Mouse (Mus musculus) ES-Bruce4 (cell line): ENCODE data around the gene Ralgps1. TPM values are rescaled to one million over a fixed set of nuclear protein-coding genes. Genes with fewer than 3 reads are reported as not detected.

Experiments used
- H3K27ac ChIP-seq: 2 replicates; pipeline ENCODE4 v1.5.1; 2012; ENCODE audit warnings: low read length, inconsistent platforms; ENCODE audit not compliant: insufficient read depth
- H3K27me3 ChIP-seq: 2 replicates; pipeline ENCODE4 v1.6.1; 2012; ENCODE audit warnings: mild to moderate bottlenecking, low read length, inconsistent platforms; ENCODE audit not compliant: control insufficient read depth, poor library complexity, insufficient read depth, severe bottlenecking
- H3K36me3 ChIP-seq: 2 replicates; pipeline ENCODE4 v1.6.1; 2012; ENCODE audit warnings: inconsistent platforms, mild to moderate bottlenecking, low read length, moderate library complexity; ENCODE audit not compliant: control insufficient read depth, poor library complexity, insufficient read depth, severe bottlenecking
- H3K4me1 ChIP-seq: one replicate; pipeline ENCODE4 v1.8.1; 2011; ENCODE audit warnings: low read length; ENCODE audit not compliant: control insufficient read depth, insufficient read depth
- H3K4me3 ChIP-seq: 2 replicates; pipeline ENCODE4 v1.5.1; 2011; ENCODE audit warnings: low read depth, mild to moderate bottlenecking, low read length
- H3K9ac ChIP-seq: 2 replicates; pipeline ENCODE4 v1.6.1; 2012; ENCODE audit warnings: low read depth, mild to moderate bottlenecking, inconsistent platforms; ENCODE audit not compliant: poor library complexity, severe bottlenecking
- H3K9me3 ChIP-seq: replicated peaks from 2 replicates; pipeline ENCODE4 v1.6.1; 2012; ENCODE audit warnings: mild to moderate bottlenecking, low read length, inconsistent platforms; ENCODE audit not compliant: control insufficient read depth, poor library complexity, insufficient read depth, severe bottlenecking
- CTCF ChIP-seq: IDR thresholded peaks from one replicate; pipeline ENCODE4 v1.8.1; 2011; ENCODE audit warnings: low read depth, low read length
- EP300 ChIP-seq: IDR thresholded peaks from 2 replicates; pipeline ENCODE4 v1.6.1; 2011; ENCODE audit warnings: low read depth, low read length; ENCODE audit not compliant: insufficient read depth
- POLR2A ChIP-seq: IDR thresholded peaks from one replicate; pipeline ENCODE4 v1.8.1; 2011; ENCODE audit warnings: low read length; ENCODE audit not compliant: insufficient read depth
- polyA plus RNA-seq: library from polyadenylated mRNA; stranded (reverse); fragments of >200 nt; gene quantifications from 2 replicates; pipeline ENCODE4 v1.2.4, GENCODE M21; 2011; ENCODE audit warnings: low read depth; ENCODE audit not compliant: missing spikeins, insufficient read depth, insufficient read length

Gene Ralgps1
- polyA plus RNA-seq, 1 experiment, result 17.0 TPM

DNA sequence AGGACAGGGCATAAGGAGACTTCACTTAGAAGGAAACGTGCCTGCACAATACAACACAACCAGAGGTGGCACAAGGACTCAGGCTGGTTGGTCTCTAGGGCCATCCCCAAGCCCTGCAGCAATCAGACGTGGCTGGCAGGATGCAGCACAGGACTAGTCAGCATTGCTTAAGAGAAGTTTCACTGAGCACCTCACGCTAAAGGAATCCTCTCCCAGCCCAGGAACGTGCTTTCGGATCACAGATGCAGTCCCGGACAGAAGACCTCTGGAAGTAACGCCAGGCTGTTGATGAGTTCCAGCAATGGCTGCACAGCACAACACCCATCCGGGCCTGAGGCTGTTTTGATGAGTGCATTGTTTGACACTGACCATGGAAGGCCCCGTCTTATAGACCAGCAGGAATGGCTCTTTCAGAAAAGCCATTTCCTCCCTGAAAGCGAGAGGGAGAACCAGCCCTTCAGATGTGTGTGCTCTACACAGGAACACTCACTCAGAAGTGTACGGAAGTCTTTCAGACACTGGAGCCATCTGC lies 67.8 kb downstream of the Ralgps1 start:
- Histone ChIP-seq H3K27ac (no peak overlapping the region), H3K4me1 (no peaks in the 10 kb centered on the region), H3K36me3 (no peaks in the 10 kb centered on the region), H3K9ac (no peak overlapping the region), H3K9me3 (no peaks in the 10 kb centered on the region), H3K4me3 (no peak overlapping the region), H3K27me3 (no peaks in the 10 kb centered on the region)
- TF ChIP-seq POLR2A (no peak), EP300 (no peak), CTCF (no peak)

DNA sequence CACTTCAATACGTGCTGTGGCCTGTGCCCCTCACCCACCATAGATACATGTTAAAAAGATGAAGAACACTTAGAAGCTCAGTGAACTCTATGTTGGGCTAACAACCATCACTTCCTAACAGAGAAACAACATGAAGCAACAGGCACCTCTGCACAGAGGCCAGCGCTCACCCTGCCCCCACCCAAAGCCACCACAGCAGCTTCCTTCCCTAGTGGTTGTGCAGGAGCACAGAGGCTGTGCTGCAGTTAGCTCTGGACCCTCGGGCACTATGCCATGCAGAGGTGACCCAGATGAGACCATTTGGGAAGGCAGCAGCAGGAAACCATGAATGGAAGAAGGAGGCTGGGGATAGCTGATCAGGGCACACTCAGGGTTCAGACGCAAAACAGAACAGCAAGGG lies 68.5 kb downstream of the Ralgps1 start:
- no peak overlapping the region for H3K4me3 ChIP-seq
- no peaks in the 10 kb centered on the region for H3K27me3 ChIP-seq
- H3K4me1 ChIP-seq, result no peaks in the 10 kb centered on the region
- no peak overlapping the region for H3K27ac ChIP-seq
- TF ChIP-seq POLR2A (no peak), CTCF (no peak), EP300 (no peak)
- no peaks in the 10 kb centered on the region for H3K36me3 ChIP-seq
- H3K9ac ChIP-seq, result no peak overlapping the region
- no peaks in the 10 kb centered on the region for H3K9me3 ChIP-seq

DNA sequence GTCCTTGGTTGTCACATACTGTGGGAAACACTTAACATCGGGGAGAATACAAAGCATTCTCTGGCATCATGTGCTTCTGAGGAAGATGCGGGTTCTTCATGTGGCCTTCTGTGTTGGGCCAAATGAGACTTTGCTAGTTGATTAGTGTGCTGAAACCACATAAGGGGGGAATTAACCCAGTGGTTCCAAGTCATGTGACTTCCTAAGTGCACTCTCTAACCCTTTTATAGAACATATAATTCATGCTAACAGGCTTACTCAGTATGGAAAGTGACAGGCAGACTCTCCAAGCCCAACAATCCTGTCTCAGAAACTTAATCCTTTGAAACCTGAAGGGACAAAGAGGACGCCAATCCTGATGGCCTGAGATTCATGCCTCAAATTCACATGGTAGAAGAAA lies 68.9 kb downstream of the Ralgps1 start:
- Histone ChIP-seq H3K36me3 (no peaks in the 10 kb centered on the region), H3K9ac (no peak overlapping the region), H3K9me3 (no peaks in the 10 kb centered on the region), H3K27ac (no peak overlapping the region), H3K4me1 (no peaks in the 10 kb centered on the region), H3K4me3 (no peak overlapping the region), H3K27me3 (no peaks in the 10 kb centered on the region)
- no peak for TF ChIP-seq EP300
- no peak for TF ChIP-seq CTCF

DNA sequence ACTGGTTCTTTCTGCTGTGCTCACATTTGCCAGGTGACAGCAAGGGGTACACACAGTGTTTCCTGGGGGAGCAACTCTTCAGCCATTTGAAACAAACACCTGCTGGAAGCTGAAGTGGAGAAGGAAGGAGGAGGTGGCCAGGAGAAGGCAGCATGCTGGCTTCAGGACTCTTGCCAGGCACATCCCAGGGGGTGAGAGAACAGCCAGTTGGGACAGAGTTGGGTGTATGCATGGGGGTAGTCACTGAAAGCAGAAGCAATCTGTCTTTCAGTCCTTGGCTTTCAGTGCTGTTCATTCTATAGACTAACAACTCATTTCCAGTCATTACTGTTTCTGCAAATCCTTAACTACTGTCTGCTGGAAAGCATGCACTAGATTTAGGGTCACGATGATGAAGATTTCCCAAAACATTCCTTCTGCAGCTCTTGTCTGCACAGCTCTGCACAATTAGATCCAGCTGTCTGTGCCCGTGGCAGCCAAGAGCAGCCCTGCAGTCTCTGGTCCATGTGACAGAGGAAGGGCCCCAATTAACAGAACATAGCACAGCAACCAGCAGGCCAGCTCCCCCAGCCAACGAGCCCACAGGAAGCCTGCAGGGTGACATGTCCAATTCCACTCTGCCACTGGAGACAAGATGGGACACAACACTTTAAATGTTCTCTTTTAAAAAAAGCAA lies 70.8 kb downstream of the Ralgps1 start:
- Histone ChIP-seq H3K27me3 (no peaks in the 10 kb centered on the region), H3K9me3 (no peaks in the 10 kb centered on the region), H3K36me3 (no peaks in the 10 kb centered on the region), H3K27ac (no peak overlapping the region), H3K9ac (no peak overlapping the region), H3K4me1 (no peaks in the 10 kb centered on the region), H3K4me3 (no peak overlapping the region)
- TF ChIP-seq EP300 (no peak), CTCF (no peak), POLR2A (no peak)

DNA sequence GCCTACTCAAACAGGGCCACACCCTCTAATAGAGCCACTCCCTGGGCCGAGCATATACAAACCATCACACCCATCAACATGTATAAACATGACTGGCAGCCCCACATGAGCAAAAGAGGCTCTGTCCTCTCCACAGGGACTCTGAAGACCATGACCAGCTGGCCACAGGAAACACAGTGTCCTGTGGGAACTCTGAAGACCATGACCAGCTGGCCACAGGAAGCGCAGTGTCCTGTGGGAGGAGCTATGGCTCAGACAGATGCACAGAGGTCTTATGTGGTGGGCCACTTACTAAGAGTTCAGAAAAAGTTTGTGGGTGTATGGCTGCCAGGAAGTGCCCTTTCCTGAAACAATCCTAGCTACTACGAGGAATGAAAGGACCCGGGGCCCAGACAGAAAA lies 72.4 kb downstream of the Ralgps1 start:
- Histone ChIP-seq H3K4me3 (no peak overlapping the region), H3K27me3 (no peaks in the 10 kb centered on the region), H3K27ac (no peak overlapping the region), H3K4me1 (no peaks in the 10 kb centered on the region), H3K9ac (no peak overlapping the region), H3K36me3 (no peaks in the 10 kb centered on the region), H3K9me3 (no peaks in the 10 kb centered on the region)
- no peak for TF ChIP-seq POLR2A
- no peak for TF ChIP-seq EP300
- no peak for TF ChIP-seq CTCF

DNA sequence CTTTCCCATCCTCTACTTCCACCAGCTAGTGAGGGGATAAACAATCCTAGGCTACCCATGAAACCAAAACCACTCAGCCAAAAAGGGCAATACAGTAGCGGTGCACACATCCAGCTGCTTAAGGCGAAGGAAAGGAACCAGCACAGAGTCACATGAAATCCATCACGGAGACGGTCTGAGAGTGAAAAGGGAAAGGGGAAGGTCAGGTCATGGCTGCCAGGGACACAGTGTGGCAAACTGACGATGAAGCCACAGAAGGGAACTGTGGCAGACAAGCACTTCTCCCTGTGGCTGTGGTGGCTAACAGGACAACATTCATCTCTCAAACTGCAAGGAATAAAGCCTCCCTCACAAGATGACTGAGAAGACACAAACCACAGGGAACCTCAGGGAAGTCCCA lies 76.2 kb downstream of the Ralgps1 start:
- Histone ChIP-seq H3K9me3 (no peaks in the 10 kb centered on the region), H3K27ac (no peak overlapping the region), H3K36me3 (no peaks in the 10 kb centered on the region), H3K27me3 (no peaks in the 10 kb centered on the region), H3K4me1 (no peaks in the 10 kb centered on the region), H3K9ac (no peak overlapping the region), H3K4me3 (no peak overlapping the region)
- TF ChIP-seq EP300 (no peak), POLR2A (no peak), CTCF (no peak)
